Mouse (Mus musculus): ENCODE data around the gene Wars. TPM values are rescaled to one million over a fixed set of nuclear protein-coding genes. Genes with fewer than 3 reads are reported as not detected.

Wars gene
- polyA plus RNA-seq, 1 experiment from 2014 or later, result 101 TPM

- Histone ChIP-seq H3K4me1 (ENCODE audit: control insufficient read depth, insufficient read depth, low read length) (no peaks in the 10 kb centered on the region), H3K36me3 (ENCODE audit: control insufficient read depth, insufficient read depth, low read length) (peaks cover 87% of the 10 kb centered on the region), H3K9me3 (replicated peaks; ENCODE audit: control insufficient read depth, low read length) (no peaks in the 10 kb centered on the region), H3K9ac (ENCODE audit: low read length) (no peak overlapping the region), H3K27ac (ENCODE audit: low read depth, low read length) (no peak overlapping the region), H3K27me3 (replicated peaks; ENCODE audit: control insufficient read depth, insufficient read depth, low read length) (no peaks in the 10 kb centered on the region), H3K4me2 (ENCODE audit: low read length) (no peak overlapping the region), H3K4me3 (ENCODE audit: low read depth, low read length) (no peak overlapping the region)
- 92% methylated on average over 3 of the region's 3 CpGs for WGBS
- no peak for DNase-seq (ENCODE audit: low spot score)
- no peak for ATAC-seq
These were observed 12.8 kb downstream of the Wars start for GRCm38 (mm10) chr12:108881192-108881591.

GRCm38 (mm10) chr12:108880606-108881005, 13.4 kb downstream of the Wars start:
- Histone ChIP-seq H3K4me3 (ENCODE audit: low read depth, low read length) (no peak overlapping the region), H3K36me3 (ENCODE audit: control insufficient read depth, insufficient read depth, low read length) (peaks cover 85% of the 10 kb centered on the region), H3K4me2 (ENCODE audit: low read length) (no peak overlapping the region), H3K4me1 (ENCODE audit: control insufficient read depth, insufficient read depth, low read length) (no peaks in the 10 kb centered on the region), H3K9me3 (replicated peaks; ENCODE audit: control insufficient read depth, low read length) (no peaks in the 10 kb centered on the region), H3K27me3 (replicated peaks; ENCODE audit: control insufficient read depth, insufficient read depth, low read length) (no peaks in the 10 kb centered on the region), H3K27ac (ENCODE audit: low read depth, low read length) (no peak overlapping the region), H3K9ac (ENCODE audit: low read length) (no peak overlapping the region)
- no peak for ATAC-seq
- 90% methylated on average over 5 of the region's 5 CpGs for WGBS
- no peak for DNase-seq (ENCODE audit: low spot score)

- Histone ChIP-seq H3K36me3 (ENCODE audit: control insufficient read depth, insufficient read depth, low read length) (peaks cover 85% of the 10 kb centered on the region), H3K27me3 (replicated peaks; ENCODE audit: control insufficient read depth, insufficient read depth, low read length) (no peaks in the 10 kb centered on the region), H3K4me3 (ENCODE audit: low read depth, low read length) (no peak overlapping the region), H3K4me2 (ENCODE audit: low read length) (no peak overlapping the region), H3K9ac (ENCODE audit: low read length) (no peak overlapping the region), H3K9me3 (replicated peaks; ENCODE audit: control insufficient read depth, low read length) (no peaks in the 10 kb centered on the region), H3K4me1 (ENCODE audit: control insufficient read depth, insufficient read depth, low read length) (no peaks in the 10 kb centered on the region), H3K27ac (ENCODE audit: low read depth, low read length) (no peak overlapping the region)
- no peak for ATAC-seq
- DNase-seq (ENCODE audit: low spot score), result no peak
- 92% methylated on average over 4 of the region's 4 CpGs for WGBS
These were observed 14.8 kb downstream of the Wars start for GRCm38 (mm10) chr12:108879138-108879537.

GRCm38 (mm10) chr12:108873122-108873521, 20.9 kb downstream of the Wars start:
- Histone ChIP-seq H3K4me3 (ENCODE audit: low read depth, low read length) (no peak overlapping the region), H3K4me2 (ENCODE audit: low read length) (no peak overlapping the region), H3K4me1 (ENCODE audit: control insufficient read depth, insufficient read depth, low read length) (no peaks in the 10 kb centered on the region), H3K9ac (ENCODE audit: low read length) (no peak overlapping the region), H3K27me3 (replicated peaks; ENCODE audit: control insufficient read depth, insufficient read depth, low read length) (no peaks in the 10 kb centered on the region), H3K27ac (ENCODE audit: low read depth, low read length) (no peak overlapping the region), H3K9me3 (replicated peaks; ENCODE audit: control insufficient read depth, low read length) (no peaks in the 10 kb centered on the region), H3K36me3 (ENCODE audit: control insufficient read depth, insufficient read depth, low read length) (peaks cover 76% of the 10 kb centered on the region)
- ATAC-seq (no peak), DNase-seq (ENCODE audit: low spot score) (no peak)
- 79% methylated on average over 5 of the region's 5 CpGs for WGBS

GRCm38 (mm10) chr12:108869575-108869974, 24.4 kb downstream of the Wars start:
- no peak overlapping the region for H3K4me2 ChIP-seq (ENCODE audit: low read length)
- H3K9me3 ChIP-seq (replicated peaks; ENCODE audit: control insufficient read depth, low read length), result no peaks in the 10 kb centered on the region
- no peak for ATAC-seq
- H3K4me1 ChIP-seq (ENCODE audit: control insufficient read depth, insufficient read depth, low read length), result no peaks in the 10 kb centered on the region
- H3K36me3 ChIP-seq (ENCODE audit: control insufficient read depth, insufficient read depth, low read length), result peaks cover 84% of the 10 kb centered on the region
- H3K27me3 ChIP-seq (replicated peaks; ENCODE audit: control insufficient read depth, insufficient read depth, low read length), result no peaks in the 10 kb centered on the region
- DNase-seq (ENCODE audit: low spot score), result peak; percentile 4
- 86% methylated on average over 2 of the region's 2 CpGs for WGBS
- H3K27ac ChIP-seq (ENCODE audit: low read depth, low read length), result no peak overlapping the region
- no peak overlapping the region for H3K4me3 ChIP-seq (ENCODE audit: low read depth, low read length)
- no peak overlapping the region for H3K9ac ChIP-seq (ENCODE audit: low read length)

- H3K27ac ChIP-seq (ENCODE audit: low read depth, low read length), result no peak overlapping the region
- ATAC-seq (no peak), DNase-seq (ENCODE audit: low spot score) (no peak)
- no peaks in the 10 kb centered on the region for H3K4me1 ChIP-seq (ENCODE audit: control insufficient read depth, insufficient read depth, low read length)
- H3K4me3 ChIP-seq (ENCODE audit: low read depth, low read length), result no peak overlapping the region
- no peak overlapping the region for H3K9ac ChIP-seq (ENCODE audit: low read length)
- no peaks in the 10 kb centered on the region for H3K27me3 ChIP-seq (replicated peaks; ENCODE audit: control insufficient read depth, insufficient read depth, low read length)
- 93% methylated on average over 6 of the region's 6 CpGs for WGBS
- peaks cover 99% of the 10 kb centered on the region for H3K36me3 ChIP-seq (ENCODE audit: control insufficient read depth, insufficient read depth, low read length)
- no peaks in the 10 kb centered on the region for H3K9me3 ChIP-seq (replicated peaks; ENCODE audit: control insufficient read depth, low read length)
- no peak overlapping the region for H3K4me2 ChIP-seq (ENCODE audit: low read length)
These were observed 28.9 kb downstream of the Wars start for GRCm38 (mm10) chr12:108865007-108865494.

- ATAC-seq (no peak), DNase-seq (ENCODE audit: low spot score) (no peak)
- Histone ChIP-seq H3K4me1 (ENCODE audit: control insufficient read depth, insufficient read depth, low read length) (no peaks in the 10 kb centered on the region), H3K9ac (ENCODE audit: low read length) (no peak overlapping the region), H3K27ac (ENCODE audit: low read depth, low read length) (no peak overlapping the region), H3K4me3 (ENCODE audit: low read depth, low read length) (no peak overlapping the region), H3K9me3 (replicated peaks; ENCODE audit: control insufficient read depth, low read length) (no peaks in the 10 kb centered on the region), H3K27me3 (replicated peaks; ENCODE audit: control insufficient read depth, insufficient read depth, low read length) (no peaks in the 10 kb centered on the region), H3K4me2 (ENCODE audit: low read length) (no peak overlapping the region), H3K36me3 (ENCODE audit: control insufficient read depth, insufficient read depth, low read length) (peaks cover 50% of the 10 kb centered on the region)
- 81% methylated on average over 5 of the region's 5 CpGs for WGBS
These were observed 35.5 kb downstream of the Wars start for GRCm38 (mm10) chr12:108858486-108858885.

- ATAC-seq (no peak), DNase-seq (ENCODE audit: low spot score) (no peak)
- H3K4me1 ChIP-seq (ENCODE audit: control insufficient read depth, insufficient read depth, low read length), result no peaks in the 10 kb centered on the region
- H3K4me3 ChIP-seq (ENCODE audit: low read depth, low read length), result no peak overlapping the region
- 86% methylated on average over 7 of the region's 7 CpGs for WGBS
- no peaks in the 10 kb centered on the region for H3K27me3 ChIP-seq (replicated peaks; ENCODE audit: control insufficient read depth, insufficient read depth, low read length)
- peaks cover 42% of the 10 kb centered on the region for H3K36me3 ChIP-seq (ENCODE audit: control insufficient read depth, insufficient read depth, low read length)
- no peak overlapping the region for H3K9ac ChIP-seq (ENCODE audit: low read length)
- no peaks in the 10 kb centered on the region for H3K9me3 ChIP-seq (replicated peaks; ENCODE audit: control insufficient read depth, low read length)
- no peak overlapping the region for H3K4me2 ChIP-seq (ENCODE audit: low read length)
- no peak overlapping the region for H3K27ac ChIP-seq (ENCODE audit: low read depth, low read length)
These were observed 36.3 kb downstream of the Wars start for GRCm38 (mm10) chr12:108857589-108858184.

- DNase-seq (ENCODE audit: low spot score) (no peak), ATAC-seq (no peak)
- no peak overlapping the region for H3K27ac ChIP-seq (ENCODE audit: low read depth, low read length)
- no peaks in the 10 kb centered on the region for H3K27me3 ChIP-seq (replicated peaks; ENCODE audit: control insufficient read depth, insufficient read depth, low read length)
- WGBS, result 91% methylated on average over 7 of the region's 7 CpGs
- no peak overlapping the region for H3K4me3 ChIP-seq (ENCODE audit: low read depth, low read length)
- H3K4me1 ChIP-seq (ENCODE audit: control insufficient read depth, insufficient read depth, low read length), result no peaks in the 10 kb centered on the region
- H3K9me3 ChIP-seq (replicated peaks; ENCODE audit: control insufficient read depth, low read length), result no peaks in the 10 kb centered on the region
- H3K9ac ChIP-seq (ENCODE audit: low read length), result no peak overlapping the region
- peaks cover 36% of the 10 kb centered on the region for H3K36me3 ChIP-seq (ENCODE audit: control insufficient read depth, insufficient read depth, low read length)
- no peak overlapping the region for H3K4me2 ChIP-seq (ENCODE audit: low read length)
These were observed 36.9 kb downstream of the Wars start for GRCm38 (mm10) chr12:108857109-108857508.
